Mouse (Mus musculus) sigmoid colon, adult 10 weeks (tissue): ENCODE measurements around the gene Id2. TPM values are rescaled to one million over a fixed set of nuclear protein-coding genes. Genes with fewer than 3 reads are reported as not detected.

Source experiments
- polyA plus RNA-seq: library from polyadenylated mRNA; stranded (reverse); fragments of 350-450 nt; fragmentation: Illumina TruSeq; extraction: RNeasy Lipid Tissue Mini Kit (QIAGEN cat#74804); gene quantifications from one replicate; pipeline ENCODE4 v1.2.3, GENCODE M21; 2014; ENCODE audit warnings: low read depth, low replicate concordance

The Id2 gene
- 86.5 TPM for polyA plus RNA-seq

DNA sequence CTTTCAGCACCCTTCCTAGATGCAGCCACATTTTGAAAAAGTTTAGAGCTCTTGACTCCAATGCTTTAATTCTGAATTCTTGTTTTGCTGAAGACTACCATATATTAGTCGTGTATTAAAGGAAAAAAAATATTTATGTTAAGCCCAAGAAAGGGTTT is at the start of gene Id2:
Gene Id2, minus strand, starts transcription at position 89 of the 158 bp plus-strand sequence.

Other genes with a start within 250 kb of the Id2 start
- 82.7 TPM for gene Kidins220, start 122.2 kb downstream of the Id2 start, polyA plus RNA-seq